Mouse (Mus musculus): ENCODE measurements around the gene Kcnip2. TPM values are rescaled to one million over a fixed set of nuclear protein-coding genes. Genes with fewer than 3 reads are reported as not detected.
"Not testable (repeated sequence)": the region's sequence is repeated elsewhere in the genome, so short reads cannot be mapped to it uniquely, and the experiment has no call there.

Gene Kcnip2
- polyA plus RNA-seq, 1 experiment from 2014 or later = 3.0 TPM

- Histone ChIP-seq H3K36me3 (no peaks in the 10 kb centered on the region), H3K27me3 (no peaks in the 10 kb centered on the region), H3K4me2 (replicated peaks) (no peak overlapping the region), H3K27ac (no peak overlapping the region), H3K4me1 (replicated peaks) (peaks cover 17% of the 10 kb centered on the region), H3K4me3 (replicated peaks) (no peak overlapping the region), H3K9ac (replicated peaks) (no peak overlapping the region), H3K9me3 (no peaks in the 10 kb centered on the region)
- no peak for ATAC-seq
- WGBS = 97% methylated on average over 4 of the region's 4 CpGs
Measured at GRCm38 (mm10) chr19:45807732-45808131, 8.1 kb downstream of the Kcnip2 start.

- not testable (repeated sequence) for H3K27ac ChIP-seq; H3K36me3 ChIP-seq; H3K27me3 ChIP-seq; H3K9me3 ChIP-seq; ATAC-seq; H3K4me1 ChIP-seq (replicated peaks); H3K4me2 ChIP-seq (replicated peaks); H3K9ac ChIP-seq (replicated peaks); H3K4me3 ChIP-seq (replicated peaks)
- 94% methylated on average over 6 of the region's 6 CpGs for WGBS
Measured at GRCm38 (mm10) chr19:45805817-45806216, 10.0 kb downstream of the Kcnip2 start.

- Histone ChIP-seq H3K27me3 (no peaks in the 10 kb centered on the region), H3K36me3 (no peaks in the 10 kb centered on the region)
- ATAC-seq = peak; percentile 66; the same call in 1 of the 2 replicates
Measured at GRCm38 (mm10) chr19:45804593-45805368, 11.1 kb downstream of the Kcnip2 start.

GRCm38 (mm10) chr19:45803408-45803807 is 12.5 kb downstream of the Kcnip2 start:
- Histone ChIP-seq H3K4me3 (replicated peaks) (no peak overlapping the region), H3K9me3 (no peaks in the 10 kb centered on the region), H3K27ac (no peak overlapping the region), H3K36me3 (no peaks in the 10 kb centered on the region), H3K4me1 (replicated peaks) (peaks cover 5% of the 10 kb centered on the region; the same call in 1 of the 2 replicates), H3K27me3 (no peaks in the 10 kb centered on the region), H3K9ac (replicated peaks) (no peak overlapping the region), H3K4me2 (replicated peaks) (no peak overlapping the region)
- no peak for ATAC-seq
- WGBS = 30% methylated on average over 4 of the region's 4 CpGs

More at GRCm38 (mm10) chr19:45804593-45805368, 11.1 kb downstream of the Kcnip2 start:
- Histone ChIP-seq H3K4me2 (replicated peaks) (no peak overlapping the region; the same call in 1 of the 2 replicates), H3K9me3 (no peaks in the 10 kb centered on the region), H3K4me1 (replicated peaks) (peaks cover 5% of the 10 kb centered on the region; the same call in 1 of the 2 replicates), H3K27ac (no peak overlapping the region), H3K9ac (replicated peaks) (no peak overlapping the region), H3K4me3 (replicated peaks) (no peak overlapping the region)
- 24% methylated on average over 12 of the region's 12 CpGs for WGBS

GRCm38 (mm10) chr19:45802702-45803101 is 13.2 kb downstream of the Kcnip2 start:
- WGBS = 78% methylated on average over 4 of the region's 4 CpGs
- Histone ChIP-seq H3K9ac (replicated peaks) (no peak overlapping the region), H3K4me2 (replicated peaks) (no peak overlapping the region), H3K4me1 (replicated peaks) (peaks cover 5% of the 10 kb centered on the region; the same call in 1 of the 2 replicates), H3K27ac (no peak overlapping the region), H3K4me3 (replicated peaks) (no peak overlapping the region), H3K9me3 (no peaks in the 10 kb centered on the region), H3K27me3 (no peaks in the 10 kb centered on the region), H3K36me3 (no peaks in the 10 kb centered on the region)
- no peak for ATAC-seq

GRCm38 (mm10) chr19:45796879-45797278 is 19.0 kb downstream of the Kcnip2 start:
- no peaks in the 10 kb centered on the region for H3K27me3 ChIP-seq
- WGBS = 78% methylated on average over 15 of the region's 15 CpGs
- peaks cover 10% of the 10 kb centered on the region for H3K4me1 ChIP-seq (replicated peaks)
- no peak overlapping the region for H3K4me2 ChIP-seq (replicated peaks)
- no peaks in the 10 kb centered on the region for H3K36me3 ChIP-seq
- no peaks in the 10 kb centered on the region for H3K9me3 ChIP-seq
- no peak for ATAC-seq
- no peak overlapping the region for H3K4me3 ChIP-seq (replicated peaks)
- no peak overlapping the region for H3K9ac ChIP-seq (replicated peaks)
- no peak overlapping the region for H3K27ac ChIP-seq

- no peak overlapping the region for H3K27ac ChIP-seq
- no peaks in the 10 kb centered on the region for H3K27me3 ChIP-seq
- peak overlapping the region; percentile 41 for H3K4me2 ChIP-seq (replicated peaks)
- 11% methylated on average over 15 of the region's 15 CpGs for WGBS
- H3K4me1 ChIP-seq (replicated peaks) = peaks cover 10% of the 10 kb centered on the region
- no peak overlapping the region for H3K4me3 ChIP-seq (replicated peaks)
- no peak overlapping the region; the same call in 1 of the 2 replicates for H3K9ac ChIP-seq (replicated peaks)
- H3K36me3 ChIP-seq = no peaks in the 10 kb centered on the region
- no peaks in the 10 kb centered on the region for H3K9me3 ChIP-seq
- no peak for ATAC-seq
Measured at GRCm38 (mm10) chr19:45796061-45796556, 19.8 kb downstream of the Kcnip2 start.

- Histone ChIP-seq H3K36me3 (no peaks in the 10 kb centered on the region), H3K9me3 (no peaks in the 10 kb centered on the region), H3K4me3 (replicated peaks) (no peak overlapping the region), H3K27ac (no peak overlapping the region), H3K9ac (replicated peaks) (no peak overlapping the region), H3K27me3 (no peaks in the 10 kb centered on the region), H3K4me2 (replicated peaks) (peak overlapping the region; percentile 41; the same call in 1 of the 2 replicates), H3K4me1 (replicated peaks) (peaks cover 10% of the 10 kb centered on the region)
- no peak for ATAC-seq
- WGBS = 33% methylated on average over 15 of the region's 15 CpGs
Measured at GRCm38 (mm10) chr19:45795406-45795944, 20.4 kb downstream of the Kcnip2 start.

- Histone ChIP-seq H3K4me2 (replicated peaks) (no peak overlapping the region), H3K4me3 (replicated peaks) (no peak overlapping the region), H3K36me3 (no peaks in the 10 kb centered on the region), H3K9ac (replicated peaks) (no peak overlapping the region), H3K4me1 (replicated peaks) (peaks cover 10% of the 10 kb centered on the region), H3K9me3 (no peaks in the 10 kb centered on the region), H3K27ac (no peak overlapping the region), H3K27me3 (no peaks in the 10 kb centered on the region)
- ATAC-seq = no peak
- 73% methylated on average over 6 of the region's 6 CpGs for WGBS
Measured at GRCm38 (mm10) chr19:45794718-45795117, 21.1 kb downstream of the Kcnip2 start.

GRCm38 (mm10) chr19:45792404-45792803 is 23.5 kb downstream of the Kcnip2 start:
- ATAC-seq = no peak
- WGBS = 82% methylated on average over 6 of the region's 6 CpGs
- Histone ChIP-seq H3K9me3 (no peaks in the 10 kb centered on the region), H3K9ac (replicated peaks) (no peak overlapping the region), H3K4me1 (replicated peaks) (peaks cover 10% of the 10 kb centered on the region), H3K36me3 (no peaks in the 10 kb centered on the region), H3K27me3 (no peaks in the 10 kb centered on the region), H3K27ac (no peak overlapping the region), H3K4me3 (replicated peaks) (no peak overlapping the region), H3K4me2 (replicated peaks) (no peak overlapping the region)

- no peak overlapping the region for H3K27ac ChIP-seq
- 83% methylated on average over 13 of the region's 13 CpGs for WGBS
- H3K9ac ChIP-seq (replicated peaks) = no peak overlapping the region
- H3K36me3 ChIP-seq = no peaks in the 10 kb centered on the region
- ATAC-seq = no peak
- H3K27me3 ChIP-seq = no peaks in the 10 kb centered on the region
- H3K9me3 ChIP-seq = no peaks in the 10 kb centered on the region
- H3K4me3 ChIP-seq (replicated peaks) = no peak overlapping the region
- 0 out of 2 replicates have a peak, but pooled peaks cover 4% of the 10 kb centered on the region for H3K4me1 ChIP-seq (replicated peaks)
- H3K4me2 ChIP-seq (replicated peaks) = no peak overlapping the region
Measured at GRCm38 (mm10) chr19:45789888-45790874, 25.7 kb downstream of the Kcnip2 start.

Data from midbrain, embryonic 13.5 days (tissue).